Mouse (Mus musculus): ENCODE measurements at regions not wholly inside any gene's neighbourhood (a gene's known extent, or its start where the extent isn't known, plus 50 kb on each side); places are given as distances from the start of the nearest gene placed in this dataset.
"Not testable (repeated sequence)": the region's sequence is repeated elsewhere in the genome, so short reads cannot be mapped to it uniquely, and the experiment has no call there.

GRCm38 (mm10) chr13:111860931-111861330 is 52.1 kb upstream of the Map3k1 start:
- DNase-seq: no peak

- no peak for DNase-seq
These were observed 53.5 kb upstream of the Map3k1 start for GRCm38 (mm10) chr13:111862316-111862715.

- no peak for DNase-seq
These were observed 57.2 kb upstream of the Map3k1 start for GRCm38 (mm10) chr13:111865956-111866355.

- no peak for DNase-seq
These were observed 58.5 kb upstream of the Map3k1 start for GRCm38 (mm10) chr13:111867261-111867660.

- peak; percentile 75 for DNase-seq
These were observed 59.3 kb upstream of the Map3k1 start for GRCm38 (mm10) chr13:111867763-111868725.

GRCm38 (mm10) chr13:111868947-111869346 is 60.2 kb upstream of the Map3k1 start:
- no peak for DNase-seq

GRCm38 (mm10) chr13:111869771-111870437 is 61.1 kb upstream of the Map3k1 start:
- no peak for DNase-seq

GRCm38 (mm10) chr13:111870505-111870904 is 61.7 kb upstream of the Map3k1 start:
- no peak for DNase-seq

- DNase-seq: no peak
These were observed 63.0 kb upstream of the Map3k1 start for GRCm38 (mm10) chr13:111871672-111872410.

GRCm38 (mm10) chr13:111874330-111874729 is 65.5 kb upstream of the Map3k1 start:
- DNase-seq: no peak

GRCm38 (mm10) chr13:111876404-111876803 is 67.6 kb upstream of the Map3k1 start:
- no peak for DNase-seq

- DNase-seq: no peak
These were observed 68.1 kb upstream of the Map3k1 start for GRCm38 (mm10) chr13:111876847-111877246.

GRCm38 (mm10) chr13:111883768-111884566 is 75.2 kb upstream of the Map3k1 start:
- DNase-seq: not testable (repeated sequence)

- no peak for DNase-seq
These were observed 82.0 kb upstream of the Map3k1 start for GRCm38 (mm10) chr13:111890792-111891191.

GRCm38 (mm10) chr13:111892141-111892540 is 83.3 kb upstream of the Map3k1 start:
- no peak for DNase-seq

GRCm38 (mm10) chr13:111893221-111893713 is 84.5 kb upstream of the Map3k1 start:
- DNase-seq: no peak

GRCm38 (mm10) chr13:111894804-111895478 is 86.1 kb upstream of the Map3k1 start:
- peak; percentile 82 for DNase-seq

GRCm38 (mm10) chr13:111896279-111896678 is 87.5 kb upstream of the Map3k1 start:
- DNase-seq: no peak

GRCm38 (mm10) chr13:111903361-111903760 is 94.6 kb upstream of the Map3k1 start:
- no peak for DNase-seq

- no peak for DNase-seq
These were observed 95.1 kb upstream of the Map3k1 start for GRCm38 (mm10) chr13:111903931-111904330.

- peak; percentile 15 for DNase-seq
These were observed 95.9 kb upstream of the Map3k1 start for GRCm38 (mm10) chr13:111904616-111905212.
